Mouse (Mus musculus): ENCODE results near the gene Hps5. TPM values are rescaled to one million over a fixed set of nuclear protein-coding genes. Genes with fewer than 3 reads are reported as not detected.

The Hps5 gene
- polyA plus RNA-seq, 1 experiment from 2014 or later = 14.0 TPM

- no peaks in the 10 kb centered on the region for H3K27me3 ChIP-seq (ENCODE audit: control insufficient read depth, insufficient read depth, low read length)
- no peak for ATAC-seq (ENCODE audit: low read depth)
- peak overlapping the region; percentile 96 for H3K9ac ChIP-seq (replicated peaks; ENCODE audit: low read depth, low read length)
- H3K4me2 ChIP-seq (ENCODE audit: low read depth, low read length) = peak overlapping the region; percentile 84
- H3K36me3 ChIP-seq (ENCODE audit: control insufficient read depth, insufficient read depth, low read length) = no peaks in the 10 kb centered on the region
- WGBS = under 1% methylated on average over 31 of the region's 31 CpGs
- peak overlapping the region; percentile 92 for H3K4me3 ChIP-seq (ENCODE audit: low read depth, low read length)
- H3K4me1 ChIP-seq (ENCODE audit: control insufficient read depth, insufficient read depth, low read length) = peaks cover 23% of the 10 kb centered on the region
- H3K27ac ChIP-seq (ENCODE audit: low read depth, low read length) = peak overlapping the region; percentile 88
- H3K9me3 ChIP-seq (ENCODE audit: control insufficient read depth, low read length) = no peaks in the 10 kb centered on the region
Observed at GRCm38 (mm10) chr7:46796206-46796679, 379 bp upstream of the Hps5 start.

GRCm38 (mm10) chr7:46793871-46794270, 2.0 kb downstream of the Hps5 start:
- no peak overlapping the region; the same call in 1 of the 2 replicates for H3K4me2 ChIP-seq (ENCODE audit: low read depth, low read length)
- 87% methylated on average over 4 of the region's 4 CpGs for WGBS
- peaks cover 23% of the 10 kb centered on the region for H3K4me1 ChIP-seq (ENCODE audit: control insufficient read depth, insufficient read depth, low read length)
- H3K27ac ChIP-seq (ENCODE audit: low read depth, low read length) = no peak overlapping the region
- no peak overlapping the region for H3K4me3 ChIP-seq (ENCODE audit: low read depth, low read length)
- no peaks in the 10 kb centered on the region for H3K9me3 ChIP-seq (ENCODE audit: control insufficient read depth, low read length)
- no peak for ATAC-seq (ENCODE audit: low read depth)
- no peak overlapping the region; the same call in 1 of the 2 replicates for H3K9ac ChIP-seq (replicated peaks; ENCODE audit: low read depth, low read length)
- H3K36me3 ChIP-seq (ENCODE audit: control insufficient read depth, insufficient read depth, low read length) = peaks cover 7% of the 10 kb centered on the region
- no peaks in the 10 kb centered on the region for H3K27me3 ChIP-seq (ENCODE audit: control insufficient read depth, insufficient read depth, low read length)

DNA sequence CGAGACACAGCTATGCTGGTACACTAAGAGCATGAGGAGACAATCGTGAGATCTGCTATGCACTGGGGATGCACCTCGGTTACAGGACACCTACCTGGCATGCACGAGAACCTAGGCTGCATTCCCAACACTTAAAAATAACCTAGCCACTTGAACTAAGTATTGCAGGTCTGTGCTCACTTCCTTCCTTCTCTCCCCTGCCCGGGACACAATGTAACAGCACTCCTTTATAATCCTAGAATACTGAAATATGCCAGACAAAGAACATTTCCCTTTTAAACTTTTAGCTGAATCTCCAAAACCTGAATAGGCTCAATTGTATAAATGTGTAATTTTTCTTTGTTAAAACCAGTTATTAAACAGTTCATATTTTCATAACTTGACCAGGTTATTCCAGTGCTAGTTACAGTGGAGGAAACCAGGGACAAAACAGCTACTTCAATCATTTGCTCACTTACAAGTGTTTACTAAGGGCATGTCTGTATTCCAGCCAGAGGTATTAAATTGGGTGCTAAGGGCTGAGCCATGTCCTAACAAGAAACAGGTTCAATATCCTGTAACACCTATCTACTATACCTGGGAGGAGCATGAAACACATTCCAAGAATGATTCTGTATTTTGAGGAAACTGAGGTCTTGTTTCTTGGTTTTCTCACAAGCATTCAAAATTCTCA, 6.6 kb downstream of the Hps5 start:
- Histone ChIP-seq H3K9me3 (ENCODE audit: control insufficient read depth, low read length) (no peaks in the 10 kb centered on the region), H3K27ac (ENCODE audit: low read depth, low read length) (no peak overlapping the region), H3K36me3 (ENCODE audit: control insufficient read depth, insufficient read depth, low read length) (peaks cover 41% of the 10 kb centered on the region), H3K4me1 (ENCODE audit: control insufficient read depth, insufficient read depth, low read length) (peaks cover 6% of the 10 kb centered on the region), H3K4me3 (ENCODE audit: low read depth, low read length) (no peak overlapping the region), H3K27me3 (ENCODE audit: control insufficient read depth, insufficient read depth, low read length) (no peaks in the 10 kb centered on the region), H3K9ac (replicated peaks; ENCODE audit: low read depth, low read length) (no peak overlapping the region), H3K4me2 (ENCODE audit: low read depth, low read length) (no peak overlapping the region)
- no peak for ATAC-seq (ENCODE audit: low read depth)
- 92% methylated on average over 5 of the region's 5 CpGs for WGBS

DNA sequence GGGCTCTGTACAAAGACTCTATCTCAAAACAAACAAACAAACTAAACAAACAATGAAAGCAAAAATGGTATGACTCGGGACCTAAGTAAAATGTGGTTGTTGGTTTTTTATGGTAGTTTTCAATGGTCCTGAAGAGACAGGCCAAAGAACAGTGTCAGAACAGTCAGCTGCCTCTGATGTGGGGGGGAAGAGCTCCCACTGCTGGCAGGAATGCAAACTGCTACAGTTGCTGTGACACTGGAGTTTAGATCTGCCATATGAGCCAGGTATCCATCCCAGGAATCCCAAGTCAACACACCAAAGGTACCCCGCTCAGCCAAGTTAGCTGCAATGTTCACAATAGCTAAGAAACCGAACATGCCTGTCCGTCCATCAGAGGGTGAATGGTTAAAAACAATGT, 25.2 kb downstream of the Hps5 start:
- H3K27ac ChIP-seq (ENCODE audit: low read depth, low read length) = no peak overlapping the region
- no peak overlapping the region for H3K4me3 ChIP-seq (ENCODE audit: low read depth, low read length)
- H3K4me2 ChIP-seq (ENCODE audit: low read depth, low read length) = no peak overlapping the region
- ATAC-seq (ENCODE audit: low read depth) = no peak
- H3K27me3 ChIP-seq (ENCODE audit: control insufficient read depth, insufficient read depth, low read length) = no peaks in the 10 kb centered on the region
- H3K4me1 ChIP-seq (ENCODE audit: control insufficient read depth, insufficient read depth, low read length) = no peaks in the 10 kb centered on the region
- WGBS = 69% methylated on average over 4 of the region's 4 CpGs
- H3K36me3 ChIP-seq (ENCODE audit: control insufficient read depth, insufficient read depth, low read length) = peaks cover 65% of the 10 kb centered on the region
- no peaks in the 10 kb centered on the region for H3K9me3 ChIP-seq (ENCODE audit: control insufficient read depth, low read length)
- no peak overlapping the region for H3K9ac ChIP-seq (replicated peaks; ENCODE audit: low read depth, low read length)

GRCm38 (mm10) chr7:46768451-46768850, 27.4 kb downstream of the Hps5 start:
- 95% methylated on average over 7 of the region's 7 CpGs for WGBS
- no peaks in the 10 kb centered on the region for H3K4me1 ChIP-seq (ENCODE audit: control insufficient read depth, insufficient read depth, low read length)
- H3K27ac ChIP-seq (ENCODE audit: low read depth, low read length) = no peak overlapping the region
- peaks cover 61% of the 10 kb centered on the region for H3K36me3 ChIP-seq (ENCODE audit: control insufficient read depth, insufficient read depth, low read length)
- ATAC-seq (ENCODE audit: low read depth) = no peak
- H3K27me3 ChIP-seq (ENCODE audit: control insufficient read depth, insufficient read depth, low read length) = no peaks in the 10 kb centered on the region
- H3K9me3 ChIP-seq (ENCODE audit: control insufficient read depth, low read length) = no peaks in the 10 kb centered on the region
- no peak overlapping the region for H3K9ac ChIP-seq (replicated peaks; ENCODE audit: low read depth, low read length)
- no peak overlapping the region for H3K4me2 ChIP-seq (ENCODE audit: low read depth, low read length)
- H3K4me3 ChIP-seq (ENCODE audit: low read depth, low read length) = no peak overlapping the region

- Histone ChIP-seq H3K9me3 (ENCODE audit: control insufficient read depth, low read length) (no peaks in the 10 kb centered on the region), H3K4me2 (ENCODE audit: low read depth, low read length) (no peak overlapping the region), H3K36me3 (ENCODE audit: control insufficient read depth, insufficient read depth, low read length) (peaks cover 64% of the 10 kb centered on the region), H3K4me1 (ENCODE audit: control insufficient read depth, insufficient read depth, low read length) (no peaks in the 10 kb centered on the region), H3K27me3 (ENCODE audit: control insufficient read depth, insufficient read depth, low read length) (no peaks in the 10 kb centered on the region), H3K9ac (replicated peaks; ENCODE audit: low read depth, low read length) (no peak overlapping the region), H3K4me3 (ENCODE audit: low read depth, low read length) (no peak overlapping the region), H3K27ac (ENCODE audit: low read depth, low read length) (no peak overlapping the region)
- no peak for ATAC-seq (ENCODE audit: low read depth)
Observed at GRCm38 (mm10) chr7:46767371-46767770, 28.5 kb downstream of the Hps5 start.

- H3K36me3 ChIP-seq (ENCODE audit: control insufficient read depth, insufficient read depth, low read length) = peaks cover 60% of the 10 kb centered on the region
- H3K27me3 ChIP-seq (ENCODE audit: control insufficient read depth, insufficient read depth, low read length) = no peaks in the 10 kb centered on the region
- no peak overlapping the region for H3K9ac ChIP-seq (replicated peaks; ENCODE audit: low read depth, low read length)
- no peak overlapping the region for H3K4me3 ChIP-seq (ENCODE audit: low read depth, low read length)
- no peak for ATAC-seq (ENCODE audit: low read depth)
- H3K4me1 ChIP-seq (ENCODE audit: control insufficient read depth, insufficient read depth, low read length) = no peaks in the 10 kb centered on the region
- WGBS = 92% methylated on average over 8 of the region's 8 CpGs
- no peak overlapping the region for H3K27ac ChIP-seq (ENCODE audit: low read depth, low read length)
- no peak overlapping the region for H3K4me2 ChIP-seq (ENCODE audit: low read depth, low read length)
- no peaks in the 10 kb centered on the region for H3K9me3 ChIP-seq (ENCODE audit: control insufficient read depth, low read length)
Observed at GRCm38 (mm10) chr7:46764672-46765071, 31.2 kb downstream of the Hps5 start.

- WGBS = 93% methylated on average over 5 of the region's 5 CpGs
- Histone ChIP-seq H3K4me1 (ENCODE audit: control insufficient read depth, insufficient read depth, low read length) (no peaks in the 10 kb centered on the region), H3K27ac (ENCODE audit: low read depth, low read length) (no peak overlapping the region), H3K9me3 (ENCODE audit: control insufficient read depth, low read length) (no peaks in the 10 kb centered on the region), H3K27me3 (ENCODE audit: control insufficient read depth, insufficient read depth, low read length) (no peaks in the 10 kb centered on the region), H3K36me3 (ENCODE audit: control insufficient read depth, insufficient read depth, low read length) (peaks cover 39% of the 10 kb centered on the region), H3K4me3 (ENCODE audit: low read depth, low read length) (no peak overlapping the region), H3K9ac (replicated peaks; ENCODE audit: low read depth, low read length) (no peak overlapping the region), H3K4me2 (ENCODE audit: low read depth, low read length) (no peak overlapping the region)
- ATAC-seq (ENCODE audit: low read depth) = no peak
Observed at GRCm38 (mm10) chr7:46762601-46763000, 33.3 kb downstream of the Hps5 start.

DNA sequence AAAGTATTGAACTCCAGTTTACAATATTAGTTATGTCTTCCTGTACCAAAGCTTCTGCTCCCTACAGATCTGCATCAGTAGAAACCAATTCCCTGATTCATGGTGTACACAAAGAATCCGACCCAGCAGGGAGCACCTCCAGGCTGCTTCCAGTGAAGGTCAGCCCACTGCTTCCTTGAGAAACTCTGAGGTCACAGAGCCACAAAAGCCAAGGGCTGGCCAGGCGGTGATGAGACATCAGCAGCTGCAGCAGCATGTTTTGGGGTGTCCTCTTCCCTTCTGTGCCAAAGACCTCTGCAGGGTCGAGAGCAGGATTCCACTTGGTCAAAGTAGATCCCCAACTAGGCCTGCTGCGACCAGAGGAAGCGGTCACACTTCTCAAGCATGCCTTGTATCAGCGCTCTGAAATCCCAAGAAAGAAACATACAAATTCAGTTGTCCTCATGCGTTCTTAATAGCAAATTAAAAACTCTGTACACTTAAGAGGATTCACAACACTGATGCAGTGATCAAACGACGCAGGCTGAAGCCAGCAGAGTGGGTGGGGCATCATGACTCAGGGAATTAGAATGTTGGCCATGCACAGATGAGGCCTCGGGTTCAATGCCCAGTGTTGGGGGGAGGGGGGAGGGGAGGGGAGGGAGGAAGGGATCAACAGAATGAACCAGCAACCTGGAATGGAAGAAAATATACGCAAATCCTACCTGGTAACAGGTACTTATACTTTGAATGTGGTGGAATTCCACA, 34.6 kb downstream of the Hps5 start:
- 74% methylated on average over 11 of the region's 11 CpGs for WGBS
- no peak for ATAC-seq (ENCODE audit: low read depth)
- Histone ChIP-seq H3K27ac (ENCODE audit: low read depth, low read length) (no peak overlapping the region), H3K4me3 (ENCODE audit: low read depth, low read length) (no peak overlapping the region), H3K9ac (replicated peaks; ENCODE audit: low read depth, low read length) (no peak overlapping the region), H3K4me2 (ENCODE audit: low read depth, low read length) (no peak overlapping the region), H3K36me3 (ENCODE audit: control insufficient read depth, insufficient read depth, low read length) (peaks cover 38% of the 10 kb centered on the region), H3K4me1 (ENCODE audit: control insufficient read depth, insufficient read depth, low read length) (no peaks in the 10 kb centered on the region), H3K27me3 (ENCODE audit: control insufficient read depth, insufficient read depth, low read length) (no peaks in the 10 kb centered on the region), H3K9me3 (ENCODE audit: control insufficient read depth, low read length) (no peaks in the 10 kb centered on the region)

Measured in neural tube, embryonic 14.5 days (tissue).